Mouse (Mus musculus) spleen, postnatal 10 days (tissue): Measurements from ENCODE around the gene Trp73.

Experiments used
- DNase-seq, 2 experiments: peaks; one replicate each; pipeline ENCODE4 v3.0.0; 2021 to 2022; ENCODE audit warnings: low spot score in 2 of 2

Gene Trp73

DNA sequence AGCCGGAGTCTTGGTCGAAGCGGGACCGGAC, at the start of gene Trp73:
TSS of gene Trp73 (minus strand) at position 27 of the 31 bp plus-strand sequence.
- DNase-seq: no peak

DNA sequence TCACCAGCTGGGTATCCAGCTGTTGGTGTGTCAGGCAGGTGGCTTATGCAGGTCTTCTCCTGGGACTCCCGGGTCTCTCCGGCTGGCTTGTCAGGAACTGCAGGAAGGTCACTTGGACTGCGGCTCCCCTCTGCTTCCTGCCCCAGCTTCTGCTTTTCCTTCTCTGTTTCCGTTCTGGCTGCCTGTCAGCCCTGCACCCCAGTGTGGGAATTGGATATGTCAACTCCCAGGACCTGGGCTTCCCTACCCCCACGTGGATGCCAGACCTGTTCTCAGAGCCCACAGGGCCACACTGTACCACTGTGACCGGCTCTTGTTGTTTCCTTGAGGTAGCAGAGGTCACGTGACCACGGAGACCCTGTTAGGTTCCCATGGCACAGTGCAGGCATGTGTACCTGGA, 48.9 kb upstream of the Trp73 start:
- no peak for DNase-seq

GRCm38 (mm10) chr4:154186002-154186537, 46.1 kb upstream of the Trp73 start:
- no peak for DNase-seq

DNA sequence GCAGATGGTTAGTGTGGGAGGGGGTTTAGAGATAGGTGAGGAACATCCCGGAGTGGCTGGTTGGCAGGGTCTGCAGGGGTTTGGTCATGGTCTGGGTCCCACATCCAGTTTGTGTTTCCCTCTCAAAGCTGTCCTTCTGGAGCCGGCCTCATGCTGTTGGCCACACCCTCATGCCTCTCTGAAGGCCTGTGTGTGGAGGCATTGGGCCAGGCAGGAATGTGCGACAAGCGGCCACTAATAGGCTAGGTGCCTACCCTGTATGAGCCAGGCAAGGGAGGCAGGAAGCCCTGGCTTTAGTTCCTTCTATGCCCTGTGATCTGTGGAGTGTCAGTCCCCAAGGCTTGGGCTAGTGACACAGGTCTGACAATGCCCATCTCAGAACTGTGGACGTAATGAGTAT, 45.0 kb upstream of the Trp73 start:
- no peak for DNase-seq

DNA sequence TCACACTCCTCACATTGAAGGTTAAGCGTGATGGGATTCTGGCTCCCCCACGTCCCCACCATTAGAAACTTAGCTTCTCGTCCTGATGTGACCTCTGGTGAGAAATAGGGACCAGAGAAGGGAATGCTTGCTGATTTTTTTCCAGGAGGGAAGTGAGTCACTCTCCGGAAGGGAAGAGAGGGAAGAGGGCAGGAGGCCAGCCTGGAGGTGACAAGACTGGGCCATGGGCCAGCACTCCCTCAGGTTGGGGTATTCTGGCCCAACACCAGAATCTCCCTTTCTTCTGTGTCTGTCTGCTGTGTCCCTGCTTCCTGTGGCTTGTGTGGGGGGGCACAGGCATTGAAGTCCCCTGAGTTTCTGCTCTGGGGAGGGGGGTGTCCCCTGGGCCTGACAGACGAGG, 43.6 kb upstream of the Trp73 start:
- no peak for DNase-seq

- DNase-seq: no peak
Measured at GRCm38 (mm10) chr4:154181001-154181400, 41.0 kb upstream of the Trp73 start.

- DNase-seq: no peak
Measured at GRCm38 (mm10) chr4:154177257-154177656, 37.2 kb upstream of the Trp73 start.

DNA sequence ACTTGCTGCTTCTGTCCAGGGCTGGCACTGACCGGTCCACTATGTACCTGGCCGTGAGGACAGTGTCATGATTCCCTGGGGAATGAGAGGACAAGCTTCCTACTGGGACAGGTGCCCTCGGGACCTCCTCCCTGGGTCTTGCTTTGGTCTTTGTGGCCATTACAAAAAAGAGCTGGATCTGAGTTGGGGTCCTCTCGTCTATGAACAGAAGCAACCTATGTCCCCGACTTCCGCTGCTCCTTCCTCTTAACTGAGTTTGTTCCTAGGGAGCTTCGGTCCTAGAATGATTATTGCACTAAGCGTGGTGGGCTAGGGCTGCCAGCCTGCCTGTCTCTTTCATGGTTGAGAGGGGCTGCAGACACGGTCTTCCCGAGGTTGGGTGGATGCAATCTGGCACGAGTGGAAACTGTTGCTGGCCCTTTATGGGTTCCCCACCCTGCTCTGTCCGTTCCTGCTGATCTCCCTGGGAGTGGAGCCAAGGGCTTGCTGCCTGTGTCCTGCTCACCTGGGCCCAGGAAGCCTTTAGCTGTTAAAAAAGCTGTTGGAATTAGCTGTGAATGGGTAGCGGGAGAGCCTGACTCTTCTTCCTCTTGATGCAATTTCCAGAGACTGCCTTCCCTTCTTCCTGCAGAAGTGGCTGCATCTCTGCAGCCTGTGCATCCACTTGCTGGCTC, 32.1 kb upstream of the Trp73 start:
- no peak for DNase-seq

- DNase-seq: no peak
Measured at GRCm38 (mm10) chr4:154171151-154171930, 31.3 kb upstream of the Trp73 start.

- no peak for DNase-seq
Measured at GRCm38 (mm10) chr4:154170506-154171150, 30.6 kb upstream of the Trp73 start, which contains the start of gene Megf6. Gene Megf6 (plus strand): TSS chr4:154170730.

GRCm38 (mm10) chr4:154170021-154170420, 30.0 kb upstream of the Trp73 start:
- no peak for DNase-seq

DNA sequence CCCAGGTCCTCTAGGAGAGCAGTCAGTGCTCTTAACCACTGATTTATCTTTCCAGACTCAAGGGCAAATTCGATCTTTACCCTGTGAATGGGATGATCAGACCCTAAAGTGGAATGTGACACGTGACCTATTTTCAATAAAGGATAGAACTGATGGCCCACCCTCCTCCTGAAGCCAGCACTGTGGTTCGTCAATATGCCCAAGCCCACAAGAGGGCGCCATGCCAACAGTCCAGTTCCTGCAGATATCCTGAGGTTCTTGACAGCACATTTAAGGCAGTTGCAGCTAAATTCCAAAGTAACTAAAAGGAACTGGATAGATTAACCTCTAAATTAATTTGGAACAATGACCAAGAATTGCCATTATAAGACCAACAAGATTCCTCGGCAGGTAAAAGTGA, 27.0 kb upstream of the Trp73 start:
- peak; percentile 48 to 81 for DNase-seq

DNA sequence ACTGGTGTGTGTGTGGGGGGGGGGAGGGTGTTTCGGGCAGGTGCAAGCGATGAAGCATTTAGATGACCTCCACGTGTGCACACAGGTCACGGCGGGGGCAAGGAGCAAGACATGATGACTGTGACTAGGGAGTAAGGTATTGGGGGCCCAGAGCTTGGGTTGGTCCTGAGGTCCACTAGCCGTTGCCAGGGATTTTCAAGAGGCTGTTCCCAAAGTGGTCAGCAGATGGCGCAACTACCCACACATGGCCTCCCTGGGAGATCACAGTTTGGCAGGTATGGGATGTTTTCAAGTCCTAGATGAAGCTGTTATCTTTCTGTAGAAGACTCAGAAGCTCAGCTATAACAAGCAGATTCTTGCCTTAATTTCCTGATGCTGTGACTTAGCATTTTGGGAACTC, 23.3 kb upstream of the Trp73 start:
- DNase-seq: peak; percentile 78 to 89

GRCm38 (mm10) chr4:154160538-154161390, 20.8 kb upstream of the Trp73 start, which contains the start of gene Tprgl:
Gene Tprgl (minus strand): TSS chr4:154160666.
- peak; percentile 98 for DNase-seq

- DNase-seq: peak in 1 of 2 experiments; percentile 73
Measured at GRCm38 (mm10) chr4:154159961-154160537, 20.0 kb upstream of the Trp73 start.

GRCm38 (mm10) chr4:154159002-154159401, 19.0 kb upstream of the Trp73 start:
- DNase-seq: peak; percentile 90 to 93

DNA sequence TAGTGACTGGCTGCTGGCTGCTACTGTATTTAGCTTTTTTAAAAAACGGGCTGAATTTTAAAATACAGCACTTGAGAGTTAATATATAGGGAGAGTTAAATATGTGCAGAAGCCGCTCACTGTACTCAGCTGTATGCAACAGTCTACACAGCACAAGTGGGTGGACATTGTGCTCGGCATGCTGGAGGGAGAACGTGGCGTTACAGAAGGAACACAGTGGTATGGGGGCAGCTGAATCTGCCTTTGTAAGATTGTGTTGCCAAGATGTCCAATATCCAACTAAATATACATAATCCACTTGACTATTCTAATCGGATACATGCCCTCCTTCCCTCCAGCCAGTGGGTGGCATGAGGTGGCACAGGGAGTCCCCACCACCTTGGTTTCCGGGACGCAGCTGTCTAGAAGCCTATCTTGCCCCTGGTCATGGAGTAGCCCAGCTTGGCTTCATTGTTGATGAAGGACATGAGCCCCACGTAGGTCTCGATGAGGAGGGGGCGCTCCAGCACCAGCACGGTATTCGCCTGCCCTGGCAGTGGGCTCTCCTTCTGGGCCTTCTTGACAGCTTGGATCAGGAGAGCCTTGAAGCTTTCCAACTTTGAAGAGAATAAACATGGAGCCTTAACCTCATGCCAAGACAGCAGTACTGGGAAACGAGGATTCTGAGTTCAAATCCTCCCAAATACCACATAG, 18.1 kb upstream of the Trp73 start:
- peak in 1 of 2 experiments; percentile 17 for DNase-seq

- no peak for DNase-seq
Measured at GRCm38 (mm10) chr4:154156050-154156449, 16.0 kb upstream of the Trp73 start.

- no peak for DNase-seq
Measured at GRCm38 (mm10) chr4:154154104-154154503, 14.1 kb upstream of the Trp73 start.

- DNase-seq: no peak
Measured at GRCm38 (mm10) chr4:154146342-154146741, 6.3 kb upstream of the Trp73 start.

DNA sequence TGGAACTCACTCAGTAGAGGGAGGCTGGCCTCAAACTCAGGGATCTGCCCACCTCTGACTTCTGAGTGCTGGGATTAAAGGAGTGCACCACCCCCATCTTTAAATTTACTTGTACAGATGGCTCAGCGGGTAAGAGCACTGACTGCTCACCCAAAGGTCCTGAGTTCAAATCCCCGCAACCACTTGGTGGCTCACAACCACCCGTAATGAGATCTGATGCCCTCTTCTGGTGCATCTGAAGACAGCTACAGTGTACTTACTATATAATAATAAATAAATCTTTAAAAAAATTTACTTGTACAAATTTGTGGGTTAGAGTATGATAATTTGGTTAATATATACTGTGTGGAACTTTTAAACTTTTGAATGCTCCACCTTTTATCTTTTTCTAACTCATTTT, 4.7 kb upstream of the Trp73 start:
- DNase-seq: no peak
